Mouse (Mus musculus) lung, adult 2 months (tissue): ENCODE measurements at regions not wholly inside any gene's neighbourhood (a gene's known extent, or its start where the extent isn't known, plus 50 kb on each side); places are given as distances from the start of the nearest gene placed in this dataset.

Experiments used
- DNase-seq: peaks from one replicate; pipeline ENCODE4 v3.0.0; 2022
- H3K4me1 ChIP-seq: fragments of 200-500 bp; 2 replicates; pipeline ENCODE4 v1.6.1; 2011; ENCODE audit warnings: low read length; ENCODE audit not compliant: control insufficient read depth, insufficient read depth
- H3K4me3 ChIP-seq: fragments of 200-500 bp; replicated peaks from 2 replicates; pipeline ENCODE3; 2011; ENCODE audit warnings: low read depth, mild to moderate bottlenecking, control low read depth, low read length; ENCODE audit errors: extremely low read depth
- CTCF ChIP-seq: fragments of 200-500 bp; IDR thresholded peaks from 2 replicates; pipeline ENCODE4 v1.5.1; 2011; ENCODE audit warnings: mild to moderate bottlenecking, low read length, control low read depth; ENCODE audit not compliant: insufficient read depth
- POLR2A ChIP-seq: fragments of 200-500 bp; IDR thresholded peaks from 2 replicates; pipeline ENCODE4 v1.6.1; 2011; ENCODE audit warnings: low read depth, mild to moderate bottlenecking, control low read depth, low read length, borderline replicate concordance; ENCODE audit errors: extremely low read depth
- WGBS: fragments of 180-500 bp; shearing (Covaris S2); methylation state at CpG from one replicate; pipeline ENCODE4 v1.1.7; 2018; 5-methylcytosine and 5-hydroxymethylcytosine counted together

DNA sequence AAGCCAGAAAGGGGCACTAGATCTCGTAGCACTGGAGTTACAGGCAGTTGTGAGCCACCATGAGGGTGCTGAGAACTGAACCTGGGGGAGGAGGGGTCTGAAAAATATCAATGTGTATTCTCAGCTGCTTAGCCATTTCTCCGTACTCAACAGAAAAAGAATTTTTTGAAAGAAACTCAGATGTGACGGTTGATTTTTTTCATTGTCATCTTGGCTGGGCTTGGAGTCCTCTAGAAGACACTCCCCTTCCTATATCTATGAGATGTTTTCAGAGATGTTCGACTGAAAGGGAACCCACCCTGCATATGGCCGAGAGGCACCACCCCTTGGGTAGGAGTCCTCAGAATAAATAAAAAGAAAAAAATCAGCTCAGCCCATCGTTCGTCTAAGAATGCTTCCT, 110.1 kb downstream of the Tomm20 start:
- Histone ChIP-seq H3K4me1 (peaks cover 40% of the 10 kb centered on the region), H3K4me3 (no peak overlapping the region)
- 71% methylated on average over 7 of the region's 7 CpGs for WGBS
- no peak for DNase-seq
- no peak for TF ChIP-seq CTCF
- no peak for TF ChIP-seq POLR2A

GRCm38 (mm10) chr8:126833471-126834453, 111.9 kb downstream of the Tomm20 start:
- H3K4me3 ChIP-seq, result no peak overlapping the region
- no peak for TF ChIP-seq POLR2A
- no peak for TF ChIP-seq CTCF
- H3K4me1 ChIP-seq, result peaks cover 39% of the 10 kb centered on the region
- 7% methylated on average over 19 of the region's 19 CpGs for WGBS
- peak; percentile 65 for DNase-seq

DNA sequence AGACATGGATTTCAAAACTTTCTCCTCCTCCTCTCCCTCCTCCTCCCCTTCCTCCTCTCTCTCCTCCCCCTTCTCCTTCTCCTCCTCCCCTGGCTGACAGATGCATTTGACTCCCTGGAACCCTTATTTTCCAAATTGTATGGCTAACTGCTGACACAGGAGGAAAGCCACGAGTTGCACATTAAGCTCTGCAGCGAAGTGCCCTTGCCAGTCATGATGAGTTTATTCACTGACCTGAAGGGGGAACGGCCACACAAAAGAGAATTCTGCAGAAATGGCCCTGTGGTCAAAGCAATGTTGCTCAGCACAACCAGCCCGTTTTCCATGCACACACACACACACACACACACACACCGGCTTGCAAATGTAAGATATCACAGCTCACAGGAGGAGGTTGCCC, 112.6 kb downstream of the Tomm20 start:
- peak; percentile 38 for DNase-seq
- WGBS, result 18% methylated on average over 5 of the region's 5 CpGs
- Histone ChIP-seq H3K4me1 (peaks cover 37% of the 10 kb centered on the region), H3K4me3 (no peak overlapping the region)
- TF ChIP-seq CTCF (no peak), POLR2A (no peak)

DNA sequence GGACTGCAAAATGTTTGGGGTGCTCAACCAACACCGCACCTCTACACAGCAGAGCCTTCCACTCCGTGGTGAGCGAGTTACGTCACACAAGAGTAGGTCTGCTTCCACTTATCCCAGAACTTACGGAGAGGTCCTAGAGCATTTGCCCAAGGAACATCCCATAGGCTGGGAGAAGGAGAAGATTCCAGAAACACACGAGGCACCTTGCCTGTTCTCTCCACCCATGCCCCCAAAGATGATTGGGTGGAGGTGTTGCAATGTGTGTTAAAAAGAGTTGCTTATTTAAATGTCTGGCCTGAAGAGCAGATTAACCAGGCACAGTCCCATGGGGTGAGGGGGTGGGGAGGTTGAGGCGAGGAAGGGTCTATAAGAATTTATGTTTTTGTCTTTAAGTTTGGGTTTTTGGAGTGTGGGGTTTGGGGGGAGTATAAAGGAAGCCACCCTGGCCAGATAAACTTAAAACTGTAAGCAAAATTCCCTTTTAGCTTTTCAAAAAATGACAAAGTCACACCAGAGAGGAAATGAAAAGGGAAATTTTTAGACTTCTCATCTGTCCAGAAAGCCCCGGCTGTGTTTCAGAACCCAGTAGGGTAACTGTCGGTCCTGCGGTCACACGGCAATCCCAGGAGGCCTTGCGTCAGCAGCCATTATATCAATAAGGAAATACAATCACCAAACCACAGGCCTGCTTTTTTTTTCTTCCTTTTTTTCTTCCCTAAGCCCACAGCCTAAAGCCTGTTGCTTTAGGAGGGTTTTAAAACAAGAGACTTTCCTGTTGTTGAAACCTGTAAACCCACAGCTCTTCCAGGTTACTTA, 113.3 kb downstream of the Tomm20 start:
- DNase-seq, result peak; percentile 49
- Histone ChIP-seq H3K4me1 (peaks cover 39% of the 10 kb centered on the region), H3K4me3 (no peak overlapping the region)
- 56% methylated on average over 12 of the region's 12 CpGs for WGBS
- TF ChIP-seq POLR2A (no peak), CTCF (no peak)

DNA sequence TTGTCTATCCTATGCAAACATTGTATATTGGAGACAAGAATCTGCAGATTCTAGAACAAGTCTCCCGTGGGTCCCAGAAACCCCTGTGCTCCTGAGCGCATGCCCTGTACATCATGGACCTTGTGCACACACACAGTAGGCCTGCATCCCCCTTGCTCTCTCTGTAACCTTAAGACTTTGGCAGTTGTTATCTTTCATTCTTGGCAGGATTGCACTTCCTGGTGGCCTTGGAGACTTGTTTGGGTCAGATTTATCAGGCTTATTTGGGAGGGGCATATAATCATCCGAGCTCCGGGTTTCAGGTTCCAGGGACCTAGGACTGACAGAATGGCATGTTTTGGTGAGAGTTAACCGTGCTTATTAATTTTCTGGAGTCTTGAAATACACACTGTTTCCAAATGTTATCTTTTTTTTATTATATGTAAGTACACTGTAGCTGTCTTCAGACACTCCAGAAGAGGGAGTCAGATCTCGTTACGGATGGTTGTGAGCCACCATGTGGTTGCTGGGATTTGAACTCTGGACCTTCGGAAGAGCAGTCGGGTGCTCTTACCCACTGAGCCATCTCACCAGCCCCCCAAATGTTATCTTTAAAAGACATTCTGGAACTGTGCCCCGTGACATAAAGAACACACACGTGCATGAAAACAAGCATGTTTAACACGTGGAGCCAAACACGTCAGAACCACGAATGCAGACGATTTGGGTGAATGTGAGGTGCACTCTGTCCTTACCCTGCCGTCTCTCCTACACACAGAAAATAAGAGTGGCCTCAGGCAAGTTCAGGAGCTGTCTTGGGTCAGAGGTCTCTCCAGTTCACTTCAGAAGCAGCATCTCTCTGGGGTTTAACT, 114.1 kb downstream of the Tomm20 start:
- H3K4me1 ChIP-seq, result peaks cover 46% of the 10 kb centered on the region
- 70% methylated on average over 16 of the region's 16 CpGs for WGBS
- no peak for DNase-seq
- TF ChIP-seq POLR2A (no peak), CTCF (no peak)
- H3K4me3 ChIP-seq, result no peak overlapping the region

DNA sequence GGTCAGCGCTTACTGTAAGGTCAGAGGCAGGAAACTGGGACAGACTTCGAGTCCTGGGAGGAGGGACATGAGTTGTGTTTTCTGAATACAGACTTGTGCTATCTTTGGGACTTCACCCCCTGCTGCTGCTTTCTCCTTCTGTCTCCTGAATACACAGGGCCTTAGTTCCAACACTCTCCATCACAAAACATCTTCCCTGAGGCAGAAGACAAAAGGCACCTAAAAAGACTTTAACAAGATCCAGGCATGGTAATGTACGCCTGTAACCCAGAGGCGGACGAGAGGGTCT, 115.5 kb downstream of the Tomm20 start:
- H3K4me1 ChIP-seq, result peaks cover 53% of the 10 kb centered on the region
- no peak for DNase-seq
- no peak overlapping the region for H3K4me3 ChIP-seq
- no peak for TF ChIP-seq POLR2A
- TF ChIP-seq CTCF, result no peak
- WGBS, result 75% methylated on average over 5 of the region's 5 CpGs

DNA sequence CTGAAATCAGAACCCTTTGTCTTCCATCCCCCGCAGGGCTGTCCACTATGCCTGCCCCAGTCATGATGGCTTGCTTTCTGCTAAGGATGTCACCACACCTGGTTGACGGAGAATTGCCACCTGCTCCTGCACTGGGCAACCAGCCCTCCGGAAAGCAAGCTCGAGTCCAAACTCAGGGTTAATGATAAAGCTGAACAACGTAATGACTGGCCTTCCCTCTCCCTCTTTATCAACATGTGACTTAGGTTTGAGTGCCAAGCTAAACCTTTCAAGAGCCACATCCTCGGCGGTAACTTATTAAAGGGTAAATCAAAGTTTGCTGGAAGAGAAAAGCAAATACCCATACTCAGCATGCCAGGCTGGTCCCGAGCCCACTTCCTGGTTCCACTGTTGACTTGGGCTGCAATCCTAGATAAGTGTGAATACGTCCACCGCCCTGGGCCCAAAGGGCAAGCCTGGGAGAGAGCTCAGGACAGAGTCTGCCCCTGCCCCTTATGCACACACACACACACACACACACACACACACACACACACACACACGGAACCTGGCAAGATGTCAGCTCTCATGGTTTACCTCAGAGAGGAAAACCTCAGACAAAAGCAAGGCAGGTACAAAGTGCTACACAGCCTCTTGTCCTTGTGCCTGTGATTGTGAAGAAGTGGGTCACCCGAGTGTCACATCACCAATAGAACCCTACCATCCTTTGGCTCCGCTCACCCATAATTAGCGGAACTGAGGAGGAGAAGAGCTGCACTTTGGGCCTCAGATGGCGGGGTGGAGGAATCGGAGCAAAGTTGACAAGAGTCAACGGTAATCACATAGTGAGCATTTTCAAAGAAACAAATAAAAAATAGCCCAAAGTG, 116.0 kb downstream of the Tomm20 start:
- TF ChIP-seq CTCF (no peak), POLR2A (no peak)
- Histone ChIP-seq H3K4me1 (peaks cover 53% of the 10 kb centered on the region), H3K4me3 (no peak overlapping the region)
- WGBS, result 52% methylated on average over 17 of the region's 17 CpGs
- peak; percentile 72 for DNase-seq

GRCm38 (mm10) chr8:126827681-126828383, 117.8 kb downstream of the Tomm20 start:
- Histone ChIP-seq H3K4me3 (no peak overlapping the region), H3K4me1 (peaks cover 45% of the 10 kb centered on the region)
- TF ChIP-seq POLR2A (0 out of 2 replicates have a peak, but pooled peaks have one; percentile 8), CTCF (no peak)
- DNase-seq, result peak; percentile 59
- 14% methylated on average over 6 of the region's 6 CpGs for WGBS
